Mouse (Mus musculus): ENCODE measurements around the gene Snhg11. TPM values are rescaled to one million over a fixed set of nuclear protein-coding genes. Genes with fewer than 3 reads are reported as not detected.
"Not testable (repeated sequence)": the region's sequence is repeated elsewhere in the genome, so short reads cannot be mapped to it uniquely, and the experiment has no call there.

Snhg11 gene
- polyA plus RNA-seq, 1 experiment from 2014 or later: 2.9 TPM

- Histone ChIP-seq H3K9ac (no peak overlapping the region), H3K4me1 (peaks cover 26% of the 10 kb centered on the region), H3K27me3 (peaks cover 28% of the 10 kb centered on the region), H3K9me3 (no peaks in the 10 kb centered on the region), H3K4me3 (no peak overlapping the region), H3K4me2 (no peak overlapping the region), H3K36me3 (no peaks in the 10 kb centered on the region), H3K27ac (peak overlapping the region; percentile 51)
- peak; percentile 82 for ATAC-seq (ENCODE audit: borderline replicate concordance, extremely low read depth, low FRiP score, low TSS enrichment)
- 12% methylated on average over 5 of the region's 5 CpGs for WGBS
Measured at GRCm38 (mm10) chr2:158373061-158373460, 2.4 kb upstream of the Snhg11 start.

- Histone ChIP-seq H3K4me2 (no peak overlapping the region), H3K4me3 (no peak overlapping the region), H3K4me1 (peaks cover 26% of the 10 kb centered on the region), H3K27ac (peak overlapping the region; percentile 51), H3K27me3 (peaks cover 28% of the 10 kb centered on the region), H3K9me3 (no peaks in the 10 kb centered on the region), H3K9ac (no peak overlapping the region), H3K36me3 (no peaks in the 10 kb centered on the region)
- WGBS: 40% methylated on average over 7 of the region's 7 CpGs
- no peak for ATAC-seq (ENCODE audit: borderline replicate concordance, extremely low read depth, low FRiP score, low TSS enrichment)
Measured at GRCm38 (mm10) chr2:158373516-158373915, 1.9 kb upstream of the Snhg11 start.

GRCm38 (mm10) chr2:158376123-158376687, 767 bp downstream of the Snhg11 start:
- ATAC-seq (ENCODE audit: borderline replicate concordance, extremely low read depth, low FRiP score, low TSS enrichment): no peak
- Histone ChIP-seq H3K27me3 (peaks cover 28% of the 10 kb centered on the region), H3K9ac (no peak overlapping the region), H3K4me2 (peak overlapping the region; percentile 48; the same call in 1 of the 2 replicates), H3K36me3 (no peaks in the 10 kb centered on the region), H3K9me3 (no peaks in the 10 kb centered on the region), H3K4me3 (no peak overlapping the region), H3K4me1 (peaks cover 21% of the 10 kb centered on the region), H3K27ac (no peak overlapping the region)
- 27% methylated on average over 12 of the region's 12 CpGs for WGBS

GRCm38 (mm10) chr2:158376798-158377197, 1.4 kb downstream of the Snhg11 start:
- no peak overlapping the region for H3K9ac ChIP-seq
- H3K27ac ChIP-seq: no peak overlapping the region
- no peak for ATAC-seq (ENCODE audit: borderline replicate concordance, extremely low read depth, low FRiP score, low TSS enrichment)
- H3K4me2 ChIP-seq: no peak overlapping the region
- 63% methylated on average over 7 of the region's 7 CpGs for WGBS
- H3K9me3 ChIP-seq: no peaks in the 10 kb centered on the region
- H3K4me1 ChIP-seq: peaks cover 21% of the 10 kb centered on the region
- H3K4me3 ChIP-seq: no peak overlapping the region
- H3K36me3 ChIP-seq: no peaks in the 10 kb centered on the region
- peaks cover 28% of the 10 kb centered on the region for H3K27me3 ChIP-seq

GRCm38 (mm10) chr2:158377811-158378210, 2.4 kb downstream of the Snhg11 start:
- WGBS: 73% methylated on average over 1 of the region's 1 CpGs
- H3K27ac ChIP-seq: no peak overlapping the region
- peaks cover 18% of the 10 kb centered on the region for H3K4me1 ChIP-seq
- no peaks in the 10 kb centered on the region for H3K36me3 ChIP-seq
- no peaks in the 10 kb centered on the region for H3K9me3 ChIP-seq
- H3K4me3 ChIP-seq: no peak overlapping the region
- H3K27me3 ChIP-seq: peaks cover 28% of the 10 kb centered on the region
- ATAC-seq (ENCODE audit: borderline replicate concordance, extremely low read depth, low FRiP score, low TSS enrichment): no peak
- H3K9ac ChIP-seq: no peak overlapping the region
- H3K4me2 ChIP-seq: no peak overlapping the region

- H3K27ac ChIP-seq: no peak overlapping the region
- H3K36me3 ChIP-seq: no peaks in the 10 kb centered on the region
- H3K4me3 ChIP-seq: no peak overlapping the region
- no peak overlapping the region for H3K9ac ChIP-seq
- peaks cover 8% of the 10 kb centered on the region for H3K4me1 ChIP-seq
- peaks cover 26% of the 10 kb centered on the region for H3K27me3 ChIP-seq
- H3K4me2 ChIP-seq: no peak overlapping the region
- WGBS: 40% methylated on average over 13 of the region's 13 CpGs
- H3K9me3 ChIP-seq: no peaks in the 10 kb centered on the region
- ATAC-seq (ENCODE audit: borderline replicate concordance, extremely low read depth, low FRiP score, low TSS enrichment): 0 out of 2 replicates have a peak, but pooled peaks have one; percentile 13
Measured at GRCm38 (mm10) chr2:158379354-158380078, 4.1 kb downstream of the Snhg11 start.

- 21% methylated on average over 8 of the region's 8 CpGs for WGBS
- Histone ChIP-seq H3K9me3 (no peaks in the 10 kb centered on the region), H3K27ac (no peak overlapping the region), H3K9ac (no peak overlapping the region), H3K4me3 (no peak overlapping the region), H3K4me1 (no peaks in the 10 kb centered on the region), H3K36me3 (no peaks in the 10 kb centered on the region), H3K4me2 (no peak overlapping the region), H3K27me3 (no peaks in the 10 kb centered on the region)
- no peak for ATAC-seq (ENCODE audit: borderline replicate concordance, extremely low read depth, low FRiP score, low TSS enrichment)
Measured at GRCm38 (mm10) chr2:158386072-158386471, 10.6 kb downstream of the Snhg11 start.

- no peak overlapping the region for H3K4me3 ChIP-seq
- no peaks in the 10 kb centered on the region for H3K9me3 ChIP-seq
- H3K36me3 ChIP-seq: no peaks in the 10 kb centered on the region
- no peak overlapping the region for H3K9ac ChIP-seq
- 86% methylated on average over 7 of the region's 7 CpGs for WGBS
- no peaks in the 10 kb centered on the region for H3K4me1 ChIP-seq
- ATAC-seq (ENCODE audit: borderline replicate concordance, extremely low read depth, low FRiP score, low TSS enrichment): no peak
- no peaks in the 10 kb centered on the region for H3K27me3 ChIP-seq
- no peak overlapping the region for H3K4me2 ChIP-seq
- H3K27ac ChIP-seq: no peak overlapping the region
Measured at GRCm38 (mm10) chr2:158389421-158389820, 14.0 kb downstream of the Snhg11 start.

- Histone ChIP-seq H3K4me2 (no peak overlapping the region), H3K36me3 (no peaks in the 10 kb centered on the region), H3K4me1 (no peaks in the 10 kb centered on the region), H3K4me3 (no peak overlapping the region), H3K27me3 (no peaks in the 10 kb centered on the region), H3K9me3 (no peaks in the 10 kb centered on the region), H3K9ac (no peak overlapping the region), H3K27ac (no peak overlapping the region)
- WGBS: 77% methylated on average over 6 of the region's 6 CpGs
- ATAC-seq (ENCODE audit: borderline replicate concordance, extremely low read depth, low FRiP score, low TSS enrichment): no peak
Measured at GRCm38 (mm10) chr2:158396369-158396768, 20.9 kb downstream of the Snhg11 start.

GRCm38 (mm10) chr2:158397140-158397539, 21.7 kb downstream of the Snhg11 start:
- not testable (repeated sequence) for H3K9me3 ChIP-seq; H3K4me2 ChIP-seq; H3K9ac ChIP-seq; H3K4me3 ChIP-seq; ATAC-seq (ENCODE audit: borderline replicate concordance, extremely low read depth, low FRiP score, low TSS enrichment); H3K27ac ChIP-seq; H3K36me3 ChIP-seq; H3K27me3 ChIP-seq; H3K4me1 ChIP-seq
- 47% methylated on average over 13 of the region's 13 CpGs for WGBS

- Histone ChIP-seq H3K4me2 (no peak overlapping the region), H3K4me3 (no peak overlapping the region), H3K4me1 (peaks cover 4% of the 10 kb centered on the region; the same call in 1 of the 2 replicates), H3K27ac (peak overlapping the region; percentile 59; the same call in 1 of the 2 replicates), H3K9ac (no peak overlapping the region), H3K9me3 (no peaks in the 10 kb centered on the region), H3K36me3 (no peaks in the 10 kb centered on the region), H3K27me3 (no peaks in the 10 kb centered on the region)
- peak; percentile 78 for ATAC-seq (ENCODE audit: borderline replicate concordance, extremely low read depth, low FRiP score, low TSS enrichment)
- 51% methylated on average over 7 of the region's 7 CpGs for WGBS
Measured at GRCm38 (mm10) chr2:158402915-158403314, 27.5 kb downstream of the Snhg11 start.

- Histone ChIP-seq H3K9me3 (no peaks in the 10 kb centered on the region), H3K4me2 (peak overlapping the region; percentile 71), H3K36me3 (no peaks in the 10 kb centered on the region), H3K9ac (peak overlapping the region; percentile 44), H3K4me3 (peak overlapping the region; percentile 84), H3K27ac (no peak overlapping the region), H3K27me3 (no peaks in the 10 kb centered on the region), H3K4me1 (peaks cover 23% of the 10 kb centered on the region)
- WGBS: 20% methylated on average over 14 of the region's 14 CpGs
- peak; percentile 21; the same call in 1 of the 2 replicates for ATAC-seq (ENCODE audit: borderline replicate concordance, extremely low read depth, low FRiP score, low TSS enrichment)
Measured at GRCm38 (mm10) chr2:158408997-158409594, 33.7 kb downstream of the Snhg11 start.
